Mouse (Mus musculus) urinary bladder, postnatal 36 days (tissue): ENCODE data around the gene Zfp382.
"Not testable (repeated sequence)": the region's sequence is repeated elsewhere in the genome, so short reads cannot be mapped to it uniquely, and the experiment has no call there.

ENCODE experiments used
- DNase-seq, 2 experiments: peaks; one replicate each; pipeline ENCODE4 v3.0.0; 2022; ENCODE audit warnings: low spot score in 2 of 2, mixed read lengths in 1 of 2

The Zfp382 gene

DNA sequence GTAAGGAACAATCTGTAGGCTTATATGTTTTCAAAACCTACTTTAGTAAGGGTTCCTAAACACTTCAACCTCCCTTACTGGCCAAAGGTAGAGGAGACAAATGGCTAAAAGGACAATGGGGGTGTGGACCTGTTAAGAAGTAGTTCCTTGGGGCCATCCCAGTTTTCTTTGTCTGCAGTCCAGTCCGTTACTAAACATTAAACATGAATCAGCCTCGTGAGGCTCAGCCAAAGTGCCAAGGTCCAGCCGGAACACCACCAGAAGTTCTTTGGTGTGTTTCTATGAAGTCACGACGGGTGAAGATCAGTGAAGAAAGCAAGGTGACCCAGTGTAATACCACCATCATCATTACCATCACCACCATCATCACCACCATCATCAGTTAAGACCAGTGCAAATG, 25.3 kb downstream of the Zfp382 start:
- DNase-seq: no peak

GRCm38 (mm10) chr7:30154040-30154439, 32.3 kb downstream of the Zfp382 start:
- DNase-seq: no peak

DNA sequence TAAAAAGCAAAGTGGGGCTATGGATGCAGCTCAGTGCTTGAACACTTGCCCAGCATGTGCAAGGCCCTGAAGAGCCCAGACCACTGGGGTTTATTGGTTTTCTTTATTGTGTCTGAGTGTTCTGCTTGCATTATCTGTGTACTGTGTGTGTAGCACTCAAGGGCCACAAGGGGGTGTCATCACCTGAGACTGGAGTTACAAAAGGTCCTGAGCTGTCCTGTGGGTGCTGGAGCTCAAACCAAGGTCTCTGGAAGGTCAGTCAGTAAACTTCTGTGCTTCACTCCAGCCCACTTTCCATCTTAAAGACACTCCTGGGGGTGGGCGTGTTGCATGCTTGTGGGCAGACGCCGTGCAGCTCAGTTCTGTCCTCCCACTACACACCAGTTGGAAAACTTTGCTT, 33.8 kb downstream of the Zfp382 start:
- no peak for DNase-seq

GRCm38 (mm10) chr7:30163113-30163512, 41.4 kb downstream of the Zfp382 start:
- no peak for DNase-seq

GRCm38 (mm10) chr7:30164745-30165144, 43.0 kb downstream of the Zfp382 start:
- DNase-seq: no peak

GRCm38 (mm10) chr7:30168914-30169582, 47.3 kb downstream of the Zfp382 start:
- no peak for DNase-seq

GRCm38 (mm10) chr7:30169583-30170282, 48.0 kb downstream of the Zfp382 start, which contains the start of gene Zfp146:
Zfp146 (minus strand) TSS chr7:30169750.
- peak; percentile 90 for DNase-seq

DNA sequence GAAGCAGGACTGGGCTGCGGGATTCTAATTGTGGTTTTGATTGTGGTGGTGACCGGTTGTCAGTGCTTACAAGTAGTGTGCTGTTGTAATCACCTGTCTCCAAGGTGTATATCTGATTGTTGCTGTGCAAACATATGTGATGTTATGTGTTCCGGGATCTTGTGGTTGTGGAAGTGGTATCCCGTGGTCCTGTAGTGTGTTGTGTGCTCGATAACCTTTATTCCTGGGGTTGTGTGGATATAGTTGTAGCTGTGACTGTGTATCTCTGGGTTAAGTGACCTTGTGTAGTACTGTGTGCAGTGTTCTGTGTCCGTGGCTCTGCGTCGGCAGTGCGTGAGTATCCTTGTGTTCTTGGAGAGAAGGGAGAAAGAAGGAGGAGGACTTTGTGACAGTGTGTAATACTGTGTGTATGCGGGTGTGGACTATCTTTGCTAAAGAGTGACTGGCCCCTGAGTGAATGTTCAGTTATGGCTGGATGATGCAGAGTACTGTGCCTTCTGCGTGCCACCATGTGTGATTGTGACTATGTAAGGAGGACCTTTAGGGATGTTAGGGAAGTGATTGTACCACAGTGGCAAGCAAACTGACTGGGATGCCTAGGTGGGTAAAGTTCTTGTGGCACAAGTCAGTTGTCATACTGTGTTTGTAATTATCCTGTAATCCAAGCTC, 48.7 kb downstream of the Zfp382 start:
- no peak for DNase-seq

DNA sequence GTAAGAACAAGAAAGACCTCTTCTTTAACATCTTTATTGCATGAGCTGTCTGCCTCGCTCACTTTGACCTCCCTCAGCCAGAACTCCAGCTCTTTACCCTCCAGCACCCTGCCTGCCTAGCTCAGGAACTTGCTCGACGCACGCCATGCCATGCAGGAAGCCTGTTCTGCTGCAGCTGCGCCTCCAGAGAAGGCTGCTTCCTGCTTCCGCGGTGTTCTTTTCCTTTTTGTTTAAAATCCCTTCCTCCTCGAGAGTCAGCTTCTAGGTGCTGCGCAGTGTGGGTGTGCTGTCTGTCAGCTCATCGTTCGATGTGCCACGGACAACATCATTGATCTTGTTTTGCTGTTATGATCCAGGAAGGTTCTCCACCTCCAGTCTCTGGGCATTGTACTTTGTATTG, 54.7 kb downstream of the Zfp382 start:
- no peak for DNase-seq

DNA sequence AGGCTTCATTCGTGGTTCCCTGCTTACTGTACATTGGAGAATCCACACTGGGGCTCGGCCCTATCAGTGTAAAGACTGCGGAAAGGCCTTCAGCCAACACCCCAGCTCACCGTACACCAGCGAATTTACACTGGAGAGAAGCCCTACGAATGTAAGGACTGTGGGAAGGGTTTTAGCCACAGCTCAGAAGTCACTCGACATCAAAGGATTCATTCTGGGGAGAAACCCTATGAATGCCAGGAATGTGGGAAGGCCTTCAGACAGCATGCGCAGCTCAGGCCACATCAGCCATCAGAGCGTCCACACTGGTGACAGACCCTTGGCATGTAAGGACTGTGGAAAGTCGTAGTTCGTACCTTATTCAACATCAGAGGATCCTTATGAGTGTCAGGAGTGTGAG, 56.5 kb downstream of the Zfp382 start:
- DNase-seq: no peak

DNA sequence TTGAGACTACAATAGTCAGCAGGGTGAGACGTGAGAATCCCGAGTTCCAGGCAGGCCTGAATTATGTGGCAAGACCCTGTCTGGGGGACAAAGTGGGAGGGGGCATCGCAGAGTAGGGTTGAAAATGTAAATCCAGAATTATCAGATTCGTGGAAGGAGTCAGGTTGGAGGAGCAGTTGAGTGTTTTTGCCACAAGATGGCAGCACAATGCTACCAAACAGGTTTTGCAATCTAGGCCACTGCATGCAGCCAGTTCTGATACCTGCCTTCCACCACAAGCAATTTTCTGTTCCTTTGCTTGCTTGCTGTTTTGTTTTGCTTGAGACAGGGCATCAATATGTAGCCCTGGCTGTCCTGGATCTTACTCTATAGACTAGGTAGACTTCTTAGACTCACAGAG, 59.6 kb downstream of the Zfp382 start:
- peak; percentile 61 to 67 for DNase-seq

DNA sequence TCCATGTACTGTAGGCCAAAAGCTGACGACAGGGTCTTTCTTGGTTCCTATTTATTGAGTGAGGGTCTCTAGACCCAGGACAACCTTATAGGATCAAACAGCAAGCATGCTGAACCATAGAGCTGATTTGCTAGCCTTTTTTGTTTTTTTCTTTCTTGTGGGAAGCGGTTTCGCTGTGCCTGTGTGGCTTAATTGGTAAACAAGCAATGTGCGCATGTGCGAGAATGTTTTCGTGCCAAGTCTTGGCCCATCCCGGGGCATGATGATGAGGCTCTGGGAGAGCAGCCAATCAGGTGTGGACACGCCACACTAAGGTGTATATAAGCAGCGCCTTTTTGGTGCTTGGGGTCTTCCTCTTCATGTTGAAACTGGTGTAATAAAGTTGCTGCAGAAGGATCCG, 60.2 kb downstream of the Zfp382 start:
- not testable (repeated sequence) for DNase-seq

DNA sequence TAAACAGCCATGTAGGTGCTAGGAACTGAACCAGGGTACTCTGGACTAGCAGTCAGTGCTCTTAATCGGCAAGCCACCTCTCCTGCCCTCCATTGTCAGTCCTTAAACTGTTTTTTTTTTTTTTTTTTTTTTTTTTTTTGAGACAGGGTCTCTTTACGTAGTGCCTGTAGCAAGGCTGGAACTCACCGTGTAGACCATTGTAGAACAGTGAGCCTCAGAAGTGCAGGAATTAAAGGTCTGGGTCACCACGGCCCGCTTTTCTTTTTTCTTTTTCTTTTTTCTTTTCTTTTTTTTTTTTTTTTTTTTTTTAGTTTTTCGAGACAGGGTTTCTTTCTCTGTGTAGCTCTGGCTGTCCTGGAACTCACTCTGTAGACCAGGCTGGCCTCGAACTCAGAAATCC, 61.4 kb downstream of the Zfp382 start:
- not testable (repeated sequence) for DNase-seq

DNA sequence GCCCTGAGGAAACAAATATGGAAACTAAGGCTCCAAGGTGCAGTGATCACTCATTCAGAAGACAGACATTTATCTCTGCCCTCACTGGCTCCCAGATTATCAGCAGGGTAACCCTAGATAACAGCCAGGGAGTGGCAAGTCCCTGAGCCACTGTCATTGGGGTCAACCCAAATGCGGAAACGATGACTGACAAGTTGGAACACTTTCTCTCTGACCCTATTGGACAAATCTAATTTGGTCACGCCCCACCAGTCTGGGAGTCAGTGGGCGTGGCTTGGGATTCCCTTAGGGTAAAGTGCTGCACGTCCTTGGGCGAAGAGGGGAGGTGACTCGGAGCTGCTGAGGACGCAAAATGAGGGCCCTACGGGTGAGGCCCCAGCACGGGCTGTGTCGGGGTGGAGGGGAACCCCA, 62.1 kb downstream of the Zfp382 start, which contains the start of gene Cox7a1:
Gene Cox7a1 (plus strand): TSS at position 266 of the 411 bp plus-strand sequence.
- DNase-seq: peak; percentile 81 to 86
